Comparison of ENCODE assay signal across 16 mouse cellular contexts in genomic region chr12:116435232-116435631, GRCm38 (mm10). TPM values are rescaled to one million over a fixed set of nuclear protein-coding genes. Genes with fewer than 3 reads are reported as not detected.
"Had no signal": no experiment of that assay in that cellular context is flagged by ENCODE, and none has a peak within 500 bp of the region (broad histone marks: within the 10 kb centered on the region; RNA-seq: fewer than 3 reads in every experiment).

No protein-coding gene starts in this region.

- H3K27me3 ChIP-seq: limb, embryonic 15.5 days; liver, embryonic 13.5 days; midbrain, embryonic 13.5 days; neural tube, embryonic 12.5 days had no signal

- ATAC-seq: midbrain, embryonic 13.5 days had no signal

- H3K9ac ChIP-seq: limb, embryonic 15.5 days; liver, embryonic 13.5 days; midbrain, embryonic 13.5 days; neural tube, embryonic 12.5 days had no signal

- H3K4me3 ChIP-seq: limb, embryonic 15.5 days; liver, embryonic 13.5 days; midbrain, embryonic 13.5 days; neural tube, embryonic 12.5 days had no signal

- DNase-seq: kidney, adult 11 months; kidney, adult 9 months; kidney, postnatal 36 days; layer of hippocampus, adult 9-11 months; layer of hippocampus, postnatal 36 days; liver, embryonic 13.5 days; lung, adult 18-20 months; lung, postnatal 4 days; right cerebral cortex, adult 18-20 months; right cerebral cortex, postnatal 25 days; thymus, adult 18-20 months; thymus, postnatal 14 days had no signal

- H3K27ac ChIP-seq: limb, embryonic 15.5 days; liver, embryonic 13.5 days; midbrain, embryonic 13.5 days; neural tube, embryonic 12.5 days had no signal

- H3K4me1 ChIP-seq: limb, embryonic 15.5 days; midbrain, embryonic 13.5 days; neural tube, embryonic 12.5 days had no signal

- H3K9me3 ChIP-seq: limb, embryonic 15.5 days; liver, embryonic 13.5 days; midbrain, embryonic 13.5 days; neural tube, embryonic 12.5 days had no signal

- H3K4me2 ChIP-seq: limb, embryonic 15.5 days; liver, embryonic 13.5 days; midbrain, embryonic 13.5 days; neural tube, embryonic 12.5 days had no signal

RNA-seq across cellular contexts. Expression of gene Ptprn2, which starts 50.3 kb away (rescaled TPM):
- polyA plus RNA-seq: limb, embryonic 11.5 days had no signal
